Mouse (Mus musculus) heart, adult 2 months (tissue): ENCODE measurements at regions not wholly inside any gene's neighbourhood (a gene's known extent, or its start where the extent isn't known, plus 50 kb on each side); places are given as distances from the start of the nearest gene placed in this dataset.

Experiments
- DNase-seq, 2 experiments: peaks; one replicate each; pipeline ENCODE4 v3.0.0; 2021
- H3K27ac ChIP-seq: fragments of 200-600 bp; 2 replicates; pipeline ENCODE4 v1.8.1; 2022
- H3K27me3 ChIP-seq: fragments of 200-500 bp; 2 replicates; pipeline ENCODE4 v1.6.1; 2012; ENCODE audit warnings: mild to moderate bottlenecking, low read length, inconsistent platforms, mixed read lengths; ENCODE audit not compliant: control insufficient read depth, insufficient read depth
- H3K36me3 ChIP-seq: fragments of 200-500 bp; 2 replicates; pipeline ENCODE4 v1.6.1; 2012; ENCODE audit warnings: low read length, inconsistent platforms; ENCODE audit not compliant: control insufficient read depth, insufficient read depth
- H3K4me1 ChIP-seq: fragments of 200-500 bp; 2 replicates; pipeline ENCODE4 v1.6.1; 2011; ENCODE audit warnings: low read length; ENCODE audit not compliant: control insufficient read depth, insufficient read depth
- H3K4me3 ChIP-seq: fragments of 200-600 bp; 2 replicates; pipeline ENCODE4 v1.8.1; 2022
- H3K79me2 ChIP-seq: fragments of 200-500 bp; replicated peaks from 2 replicates; pipeline ENCODE4 v1.6.1; 2012; ENCODE audit warnings: mild to moderate bottlenecking, inconsistent platforms, low read length, moderate library complexity, mixed read lengths; ENCODE audit not compliant: control insufficient read depth, insufficient read depth
- H3K9ac ChIP-seq: fragments of 200-500 bp; 2 replicates; pipeline ENCODE4 v1.6.1; 2012; ENCODE audit warnings: low read depth, mild to moderate bottlenecking, control low read depth, inconsistent platforms, low read length, mixed read lengths
- CTCF ChIP-seq: fragments of 200-600 bp; IDR thresholded peaks from 2 replicates; pipeline ENCODE4 v1.8.1; 2022; ENCODE audit warnings: antibody characterized with exemption, mild to moderate bottlenecking, moderate library complexity
- EP300 ChIP-seq: fragments of 200-500 bp; IDR thresholded peaks from 2 replicates; pipeline ENCODE4 v1.6.1; 2011; ENCODE audit warnings: low read depth, low read length, control low read depth; ENCODE audit not compliant: insufficient read depth
- POLR2A ChIP-seq: fragments of 200-500 bp; IDR thresholded peaks from 2 replicates; pipeline ENCODE4 v1.6.1; 2011; ENCODE audit warnings: mild to moderate bottlenecking, low read depth, low read length, control low read depth; ENCODE audit not compliant: insufficient read depth
- WGBS: fragments of 180-500 bp; shearing (Covaris S2); methylation state at CpG from one replicate; pipeline ENCODE4 v1.1.7; 2018; 5-methylcytosine and 5-hydroxymethylcytosine counted together
- intact Hi-C: fragments of 180-260 bp; cut with DNase I; formaldehyde crosslinking; loops from one replicate; pipeline ENCODE4 v1.15.1; 2025

DNA sequence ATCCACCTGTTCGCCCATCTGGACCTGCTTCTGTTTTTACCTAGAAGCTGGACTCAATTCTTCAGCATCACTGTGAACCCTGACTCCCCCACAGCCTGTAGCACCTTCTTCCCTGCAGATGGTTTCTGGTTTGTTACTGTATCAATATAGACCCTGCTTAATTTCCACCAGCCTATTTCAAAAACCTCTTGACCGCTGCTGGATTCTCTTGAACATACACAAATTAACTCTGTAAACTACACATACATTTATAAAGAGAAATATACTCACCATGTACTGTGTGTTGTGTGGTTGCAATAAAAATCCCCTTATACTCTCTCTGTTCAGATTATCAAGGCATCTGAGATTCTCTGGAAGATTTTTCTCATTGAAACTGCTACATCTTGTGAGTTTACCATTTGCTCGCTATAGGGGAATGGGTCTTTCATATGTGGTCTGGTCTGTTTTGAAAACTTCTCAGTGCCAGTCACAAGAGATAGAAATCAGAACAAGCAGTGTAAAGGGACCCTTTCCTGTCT lies 89.8 kb upstream of the Cpsf6 start:
- no peak overlapping the region for H3K4me3 ChIP-seq
- TF ChIP-seq POLR2A (no peak), CTCF (no peak), EP300 (no peak)
- H3K36me3 ChIP-seq: peaks cover 4% of the 10 kb centered on the region
- H3K4me1 ChIP-seq: peaks cover 2% of the 10 kb centered on the region; the same call in 1 of the 2 replicates
- WGBS: 96% methylated on average over 3 of the region's 3 CpGs
- no peak for DNase-seq
- no peak overlapping the region for H3K27ac ChIP-seq
- intact Hi-C loops: no loop called here
- no peak overlapping the region for H3K9ac ChIP-seq
- no peaks in the 10 kb centered on the region for H3K79me2 ChIP-seq
- no peaks in the 10 kb centered on the region for H3K27me3 ChIP-seq

DNA sequence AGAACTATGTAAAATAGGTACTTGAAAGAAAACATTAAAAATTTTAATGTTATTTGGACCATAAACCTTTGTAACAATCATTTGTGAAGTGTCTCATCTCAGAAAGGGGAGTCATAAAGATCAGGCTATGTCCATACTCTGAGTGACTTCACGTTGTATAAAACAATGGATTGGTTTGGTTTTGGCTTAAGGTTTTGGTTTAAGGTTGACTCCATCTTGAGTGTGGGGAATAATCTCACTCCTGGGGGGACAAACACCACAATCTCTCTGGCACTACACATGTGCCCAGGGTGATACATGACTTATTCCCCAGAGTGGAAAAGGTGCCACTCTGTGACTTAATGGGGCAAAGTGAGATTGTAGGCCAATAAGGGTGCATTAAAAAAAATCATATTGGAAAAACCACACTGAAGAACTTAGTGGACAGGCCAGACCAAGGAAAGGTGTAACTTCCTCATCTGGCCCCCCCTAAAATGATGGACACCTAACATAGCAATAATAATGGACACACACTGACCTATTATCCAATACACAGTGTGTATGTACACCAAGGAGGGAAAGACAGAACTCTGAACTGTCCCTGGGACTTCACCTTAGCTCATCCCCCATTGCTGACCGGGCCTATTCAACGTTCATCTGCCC lies 89.2 kb upstream of the Cpsf6 start:
- DNase-seq: no peak
- WGBS: 95% methylated on average over 3 of the region's 3 CpGs
- intact Hi-C loops: no loop called here
- TF ChIP-seq POLR2A (no peak), CTCF (no peak), EP300 (no peak)
- Histone ChIP-seq H3K27ac (no peak overlapping the region), H3K4me1 (peaks cover 2% of the 10 kb centered on the region; the same call in 1 of the 2 replicates), H3K27me3 (no peaks in the 10 kb centered on the region), H3K36me3 (peaks cover 4% of the 10 kb centered on the region), H3K9ac (no peak overlapping the region), H3K79me2 (no peaks in the 10 kb centered on the region), H3K4me3 (no peak overlapping the region)

- H3K4me1 ChIP-seq: peaks cover 2% of the 10 kb centered on the region; the same call in 1 of the 2 replicates
- no peak overlapping the region for H3K9ac ChIP-seq
- H3K4me3 ChIP-seq: no peak overlapping the region
- no peaks in the 10 kb centered on the region for H3K27me3 ChIP-seq
- peaks cover 4% of the 10 kb centered on the region for H3K36me3 ChIP-seq
- no peak overlapping the region for H3K27ac ChIP-seq
- no peaks in the 10 kb centered on the region for H3K79me2 ChIP-seq
- WGBS: 86% methylated on average over 4 of the region's 4 CpGs
- TF ChIP-seq CTCF: no peak
- TF ChIP-seq EP300: no peak
- TF ChIP-seq POLR2A: no peak
- intact Hi-C loops: no loop called here
- DNase-seq: no peak
These were observed 88.6 kb upstream of the Cpsf6 start for GRCm38 (mm10) chr10:117468381-117468780.

GRCm38 (mm10) chr10:117467161-117467560 lies 87.3 kb upstream of the Cpsf6 start:
- intact Hi-C loops: no loop called here
- Histone ChIP-seq H3K27me3 (no peaks in the 10 kb centered on the region), H3K36me3 (peaks cover 4% of the 10 kb centered on the region), H3K27ac (no peak overlapping the region), H3K79me2 (no peaks in the 10 kb centered on the region), H3K9ac (no peak overlapping the region), H3K4me3 (no peak overlapping the region), H3K4me1 (peaks cover 2% of the 10 kb centered on the region; the same call in 1 of the 2 replicates)
- DNase-seq: no peak
- no peak for TF ChIP-seq POLR2A
- no peak for TF ChIP-seq CTCF
- no peak for TF ChIP-seq EP300
- 86% methylated on average over 8 of the region's 8 CpGs for WGBS

- 86% methylated on average over 3 of the region's 3 CpGs for WGBS
- Histone ChIP-seq H3K27me3 (no peaks in the 10 kb centered on the region), H3K36me3 (peaks cover 2% of the 10 kb centered on the region), H3K4me3 (no peak overlapping the region), H3K27ac (no peak overlapping the region), H3K79me2 (no peaks in the 10 kb centered on the region), H3K4me1 (peaks cover 2% of the 10 kb centered on the region; the same call in 1 of the 2 replicates), H3K9ac (no peak overlapping the region)
- intact Hi-C loops: no loop called here
- TF ChIP-seq EP300 (no peak), CTCF (no peak), POLR2A (no peak)
- DNase-seq: no peak
These were observed 86.6 kb upstream of the Cpsf6 start for GRCm38 (mm10) chr10:117466391-117466790.

GRCm38 (mm10) chr10:117465671-117466250 lies 85.9 kb upstream of the Cpsf6 start:
- intact Hi-C loops: no loop called here
- no peak overlapping the region for H3K27ac ChIP-seq
- DNase-seq: no peak
- H3K4me3 ChIP-seq: no peak overlapping the region
- H3K36me3 ChIP-seq: peaks cover 2% of the 10 kb centered on the region
- no peaks in the 10 kb centered on the region for H3K79me2 ChIP-seq
- TF ChIP-seq EP300 (no peak), POLR2A (no peak), CTCF (no peak)
- H3K27me3 ChIP-seq: no peaks in the 10 kb centered on the region
- H3K9ac ChIP-seq: no peak overlapping the region
- WGBS: 76% methylated on average over 3 of the region's 3 CpGs
- H3K4me1 ChIP-seq: no peaks in the 10 kb centered on the region
